Mouse (Mus musculus) intestine, embryonic 15.5 days (tissue): ENCODE results near the gene 2310011J03Rik. TPM values are rescaled to one million over a fixed set of nuclear protein-coding genes. Genes with fewer than 3 reads are reported as not detected.

Experiments used
- ATAC-seq: fragments of 200-750 bp; cut with Nextera tagmentation; 2 replicates; pipeline ENCODE4 v1.8.0; 2017; ENCODE audit warnings: moderate TSS enrichment, moderate library complexity
- H3K27ac ChIP-seq: fragments of 300-500 bp; sonication (generic); 2 replicates; pipeline ENCODE4 v1.5.1; 2015; ENCODE audit warnings: mild to moderate bottlenecking, inconsistent platforms
- H3K27me3 ChIP-seq: fragments of 300-500 bp; sonication (generic); replicated peaks from 2 replicates; pipeline ENCODE4 v1.6.1; 2015; ENCODE audit warnings: inconsistent platforms
- H3K36me3 ChIP-seq: fragments of 300-500 bp; sonication (generic); 2 replicates; pipeline ENCODE4 v1.6.1; 2015; ENCODE audit warnings: inconsistent platforms
- H3K4me1 ChIP-seq: fragments of 300-500 bp; sonication (generic); replicated peaks from 2 replicates; pipeline ENCODE4 v1.6.1; 2015; ENCODE audit warnings: inconsistent platforms
- H3K4me2 ChIP-seq: fragments of 300-500 bp; sonication (generic); replicated peaks from 2 replicates; pipeline ENCODE4 v1.6.1; 2015; ENCODE audit warnings: mild to moderate bottlenecking, inconsistent platforms
- H3K4me3 ChIP-seq: fragments of 300-500 bp; sonication (generic); replicated peaks from 2 replicates; pipeline ENCODE4 v1.5.1; 2015; ENCODE audit warnings: inconsistent platforms
- H3K9ac ChIP-seq: fragments of 300-500 bp; sonication (generic); 2 replicates; pipeline ENCODE4 v1.6.1; 2015; ENCODE audit warnings: inconsistent platforms
- H3K9me3 ChIP-seq: fragments of 300-500 bp; sonication (generic); 2 replicates; pipeline ENCODE4 v1.6.1; 2016; ENCODE audit warnings: inconsistent platforms
- WGBS: fragments of 180-500 bp; shearing (Covaris S2); methylation state at CpG from one replicate; pipeline ENCODE4 v1.1.7; 2015; 5-methylcytosine and 5-hydroxymethylcytosine counted together
- polyA plus RNA-seq: library from polyadenylated mRNA; unstranded; fragments of >200 nt; fragmentation: Nextera tagmentation; extraction: Ambion mirVana; gene quantifications from 2 replicates; pipeline ENCODE4 v1.2.1, GENCODE M21; 2015

The 2310011J03Rik gene
- polyA plus RNA-seq, 1 experiment from 2014 or later = 51.4 TPM

- Histone ChIP-seq H3K4me3 (peak overlapping the region; percentile 68), H3K4me2 (peak overlapping the region; percentile 97), H3K9ac (peak overlapping the region; percentile 51), H3K4me1 (peaks cover 42% of the 10 kb centered on the region), H3K9me3 (no peaks in the 10 kb centered on the region), H3K27me3 (no peaks in the 10 kb centered on the region), H3K36me3 (peaks cover 3% of the 10 kb centered on the region; the same call in 1 of the 2 replicates), H3K27ac (peak overlapping the region; percentile 72)
- ATAC-seq = peak; percentile 70
- WGBS = 1% methylated on average over 45 of the region's 46 CpGs
Observed at GRCm38 (mm10) chr10:80323261-80324119, 3.2 kb upstream of the 2310011J03Rik start.

DNA sequence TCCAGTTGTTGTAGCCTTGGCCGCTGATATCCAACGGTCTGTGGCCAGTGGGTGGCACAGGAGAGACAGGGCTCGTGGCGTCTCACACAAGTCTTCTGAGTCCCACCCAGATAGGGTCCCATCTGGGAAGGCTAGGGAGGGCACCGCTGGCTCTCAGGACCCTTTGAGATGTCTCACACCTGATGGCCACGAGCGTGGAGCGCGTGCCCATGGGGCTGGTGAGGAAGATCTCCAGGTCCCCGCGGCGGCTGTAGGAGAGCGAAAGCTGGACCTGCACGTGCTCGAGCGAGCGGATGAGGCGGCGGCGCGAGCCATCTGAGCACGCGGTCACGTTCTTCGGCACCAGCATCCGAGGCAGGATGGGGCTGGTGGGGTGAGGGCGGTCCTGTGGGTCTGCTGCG is 2.5 kb upstream of the 2310011J03Rik start:
- WGBS = 1% methylated on average over 28 of the region's 28 CpGs
- H3K27ac ChIP-seq = peak overlapping the region; percentile 72; the same call in 1 of the 2 replicates

GRCm38 (mm10) chr10:80321670-80322581 is 1.6 kb upstream of the 2310011J03Rik start:
- Histone ChIP-seq H3K9me3 (no peaks in the 10 kb centered on the region), H3K36me3 (peaks cover 10% of the 10 kb centered on the region; the same call in 1 of the 2 replicates), H3K4me2 (peak overlapping the region; percentile 97), H3K9ac (peak overlapping the region; percentile 51), H3K4me1 (peaks cover 45% of the 10 kb centered on the region), H3K27me3 (peaks cover 3% of the 10 kb centered on the region; the same call in 1 of the 2 replicates), H3K4me3 (peak overlapping the region; percentile 68; the same call in 1 of the 2 replicates), H3K27ac (no peak overlapping the region)
- 89% methylated on average over 21 of the region's 21 CpGs for WGBS
- no peak for ATAC-seq

More for the DNA sequence above, 2.5 kb upstream of the 2310011J03Rik start:
- peak overlapping the region; percentile 97 for H3K4me2 ChIP-seq
- H3K36me3 ChIP-seq = peaks cover 7% of the 10 kb centered on the region; the same call in 1 of the 2 replicates
- H3K27me3 ChIP-seq = no peaks in the 10 kb centered on the region
- peak overlapping the region; percentile 68 for H3K4me3 ChIP-seq
- peak; percentile 17 for ATAC-seq
- H3K4me1 ChIP-seq = peaks cover 39% of the 10 kb centered on the region
- no peaks in the 10 kb centered on the region for H3K9me3 ChIP-seq
- peak overlapping the region; percentile 51 for H3K9ac ChIP-seq

GRCm38 (mm10) chr10:80321014-80321669 is 805 bp upstream of the 2310011J03Rik start:
- no peak overlapping the region for H3K27ac ChIP-seq
- WGBS = 65% methylated on average over 6 of the region's 6 CpGs
- H3K36me3 ChIP-seq = peaks cover 10% of the 10 kb centered on the region; the same call in 1 of the 2 replicates
- peaks cover 49% of the 10 kb centered on the region for H3K4me1 ChIP-seq
- no peak for ATAC-seq
- H3K9me3 ChIP-seq = no peaks in the 10 kb centered on the region
- peak overlapping the region; percentile 70; the same call in 1 of the 2 replicates for H3K4me2 ChIP-seq
- no peak overlapping the region for H3K4me3 ChIP-seq
- H3K27me3 ChIP-seq = peaks cover 9% of the 10 kb centered on the region
- H3K9ac ChIP-seq = no peak overlapping the region

DNA sequence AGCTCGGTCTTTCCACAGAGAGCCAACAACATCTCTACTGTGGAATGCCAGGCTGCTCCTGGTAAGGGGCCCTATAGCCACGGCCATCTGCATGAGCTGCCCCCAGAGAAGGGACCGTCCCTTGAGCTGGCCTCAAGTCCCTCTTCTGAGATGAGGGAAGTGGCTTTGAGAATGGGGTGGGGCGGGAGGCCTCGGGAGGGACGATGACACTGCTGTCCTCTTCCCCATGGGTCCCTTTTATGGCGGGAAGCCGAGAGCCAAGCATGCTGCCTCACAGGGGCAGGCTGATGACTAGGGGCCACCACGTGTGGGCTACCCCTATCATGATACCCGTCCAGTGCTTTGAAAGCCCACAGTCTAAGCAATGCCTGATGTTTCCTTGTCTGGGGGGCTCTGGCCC is 3.3 kb downstream of the 2310011J03Rik start:
- H3K27ac ChIP-seq = no peak overlapping the region
- peaks cover 50% of the 10 kb centered on the region for H3K27me3 ChIP-seq
- ATAC-seq = no peak
- no peaks in the 10 kb centered on the region for H3K9me3 ChIP-seq
- no peak overlapping the region for H3K4me2 ChIP-seq
- peaks cover 10% of the 10 kb centered on the region; the same call in 1 of the 2 replicates for H3K36me3 ChIP-seq
- no peak overlapping the region for H3K4me3 ChIP-seq
- H3K4me1 ChIP-seq = peaks cover 46% of the 10 kb centered on the region
- no peak overlapping the region for H3K9ac ChIP-seq
- WGBS = 47% methylated on average over 10 of the region's 10 CpGs

DNA sequence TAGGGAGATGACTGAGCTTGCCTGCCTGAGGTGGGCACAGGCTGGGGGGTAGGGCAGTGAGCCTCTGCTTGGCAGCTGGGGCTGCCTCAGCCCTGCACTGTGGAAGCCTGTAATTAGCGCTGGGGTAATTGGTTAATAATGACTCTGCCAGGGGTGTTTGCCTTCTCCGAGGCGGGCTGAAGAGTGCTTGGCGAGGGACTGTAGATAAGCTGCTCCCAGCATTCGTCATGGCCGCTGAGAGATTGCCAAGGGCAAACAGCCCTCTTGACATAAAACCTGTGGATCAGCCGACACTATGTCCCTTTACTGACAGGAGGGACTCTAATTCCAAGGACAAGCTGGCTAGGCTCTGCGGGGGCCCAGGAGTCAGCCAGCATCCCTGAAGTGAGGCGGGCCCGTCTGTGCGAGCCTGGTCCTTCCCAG is 4.0 kb downstream of the 2310011J03Rik start:
- Histone ChIP-seq H3K4me1 (peaks cover 42% of the 10 kb centered on the region), H3K9ac (no peak overlapping the region), H3K9me3 (no peaks in the 10 kb centered on the region), H3K27ac (no peak overlapping the region), H3K4me3 (no peak overlapping the region), H3K27me3 (peaks cover 57% of the 10 kb centered on the region), H3K4me2 (no peak overlapping the region), H3K36me3 (peaks cover 10% of the 10 kb centered on the region; the same call in 1 of the 2 replicates)
- ATAC-seq = no peak
- WGBS = 23% methylated on average over 11 of the region's 11 CpGs

- no peak overlapping the region for H3K9ac ChIP-seq
- H3K4me1 ChIP-seq = peaks cover 45% of the 10 kb centered on the region
- H3K36me3 ChIP-seq = peaks cover 10% of the 10 kb centered on the region; the same call in 1 of the 2 replicates
- H3K4me2 ChIP-seq = no peak overlapping the region
- 38% methylated on average over 27 of the region's 27 CpGs for WGBS
- ATAC-seq = no peak
- peaks cover 62% of the 10 kb centered on the region for H3K27me3 ChIP-seq
- no peaks in the 10 kb centered on the region for H3K9me3 ChIP-seq
- no peak overlapping the region for H3K27ac ChIP-seq
- H3K4me3 ChIP-seq = no peak overlapping the region
Observed at GRCm38 (mm10) chr10:80315315-80315714, 5.0 kb downstream of the 2310011J03Rik start.

- peaks cover 44% of the 10 kb centered on the region for H3K4me1 ChIP-seq
- no peak overlapping the region for H3K4me2 ChIP-seq
- 54% methylated on average over 16 of the region's 16 CpGs for WGBS
- no peak for ATAC-seq
- peaks cover 62% of the 10 kb centered on the region for H3K27me3 ChIP-seq
- no peak overlapping the region for H3K9ac ChIP-seq
- H3K4me3 ChIP-seq = no peak overlapping the region
- H3K36me3 ChIP-seq = peaks cover 10% of the 10 kb centered on the region; the same call in 1 of the 2 replicates
- H3K9me3 ChIP-seq = no peaks in the 10 kb centered on the region
- no peak overlapping the region for H3K27ac ChIP-seq
Observed at GRCm38 (mm10) chr10:80314494-80315001, 5.8 kb downstream of the 2310011J03Rik start.

GRCm38 (mm10) chr10:80313627-80314201 is 6.6 kb downstream of the 2310011J03Rik start:
- 40% methylated on average over 20 of the region's 20 CpGs for WGBS
- Histone ChIP-seq H3K4me3 (no peak overlapping the region), H3K36me3 (peaks cover 9% of the 10 kb centered on the region; the same call in 1 of the 2 replicates), H3K4me1 (peaks cover 36% of the 10 kb centered on the region), H3K27me3 (peaks cover 62% of the 10 kb centered on the region), H3K27ac (no peak overlapping the region), H3K4me2 (peak overlapping the region; percentile 14; the same call in 1 of the 2 replicates), H3K9me3 (no peaks in the 10 kb centered on the region), H3K9ac (no peak overlapping the region; the same call in 1 of the 2 replicates)
- peak; percentile 32 for ATAC-seq

DNA sequence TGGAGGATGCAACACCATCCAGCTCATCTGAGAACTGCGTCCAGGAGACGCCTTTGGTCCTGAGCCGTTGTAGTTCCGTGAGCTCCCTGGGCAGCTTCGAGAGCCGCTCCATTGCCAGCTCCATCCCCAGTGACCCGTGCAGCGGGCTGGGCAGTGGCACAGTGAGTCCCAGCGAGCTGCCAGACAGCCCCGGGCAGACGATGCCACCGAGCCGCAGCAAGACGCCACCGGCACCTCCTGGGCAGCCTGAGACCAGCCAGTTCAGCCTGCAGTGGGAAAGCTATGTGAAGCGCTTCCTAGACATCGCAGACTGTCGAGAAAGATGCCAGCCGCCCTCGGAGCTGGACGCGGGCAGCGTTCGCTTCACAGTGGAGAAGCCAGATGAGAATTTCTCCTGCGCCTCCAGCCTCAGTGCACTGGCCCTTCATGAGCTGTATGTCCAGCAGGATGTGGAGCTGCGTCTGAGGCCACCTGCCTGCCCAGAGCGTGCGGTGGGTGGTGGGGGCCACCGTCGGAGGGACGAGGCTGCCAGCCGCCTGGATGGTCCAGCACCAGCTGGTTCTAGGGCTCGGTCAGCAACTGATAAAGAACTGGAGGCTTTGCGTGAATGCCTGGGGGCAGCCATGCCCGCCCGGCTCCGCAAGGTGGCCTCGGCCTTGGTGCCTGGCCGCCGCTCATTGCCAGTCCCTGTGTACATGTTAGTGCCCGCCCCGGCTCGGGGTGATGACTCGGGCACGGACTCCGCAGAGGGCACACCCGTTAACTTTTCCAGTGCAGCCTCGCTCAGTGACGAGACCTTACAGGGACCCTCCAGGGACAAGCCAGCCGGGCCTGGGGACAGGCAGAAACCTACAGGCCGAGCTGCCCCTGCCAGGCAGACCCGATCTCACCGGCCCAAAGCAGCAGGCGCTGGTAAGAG is 7.5 kb downstream of the 2310011J03Rik start:
- H3K27me3 ChIP-seq = peaks cover 62% of the 10 kb centered on the region
- no peak for ATAC-seq
- no peaks in the 10 kb centered on the region for H3K9me3 ChIP-seq
- H3K27ac ChIP-seq = no peak overlapping the region
- H3K9ac ChIP-seq = no peak overlapping the region
- WGBS = 64% methylated on average over 54 of the region's 54 CpGs
- peaks cover 34% of the 10 kb centered on the region for H3K4me1 ChIP-seq
- no peak overlapping the region for H3K4me3 ChIP-seq
- no peak overlapping the region for H3K4me2 ChIP-seq
- 0 out of 2 replicates have a peak, but pooled peaks cover 3% of the 10 kb centered on the region for H3K36me3 ChIP-seq
